ENCODE assay signal across 12 mouse cellular contexts in the genomic region with DNA sequence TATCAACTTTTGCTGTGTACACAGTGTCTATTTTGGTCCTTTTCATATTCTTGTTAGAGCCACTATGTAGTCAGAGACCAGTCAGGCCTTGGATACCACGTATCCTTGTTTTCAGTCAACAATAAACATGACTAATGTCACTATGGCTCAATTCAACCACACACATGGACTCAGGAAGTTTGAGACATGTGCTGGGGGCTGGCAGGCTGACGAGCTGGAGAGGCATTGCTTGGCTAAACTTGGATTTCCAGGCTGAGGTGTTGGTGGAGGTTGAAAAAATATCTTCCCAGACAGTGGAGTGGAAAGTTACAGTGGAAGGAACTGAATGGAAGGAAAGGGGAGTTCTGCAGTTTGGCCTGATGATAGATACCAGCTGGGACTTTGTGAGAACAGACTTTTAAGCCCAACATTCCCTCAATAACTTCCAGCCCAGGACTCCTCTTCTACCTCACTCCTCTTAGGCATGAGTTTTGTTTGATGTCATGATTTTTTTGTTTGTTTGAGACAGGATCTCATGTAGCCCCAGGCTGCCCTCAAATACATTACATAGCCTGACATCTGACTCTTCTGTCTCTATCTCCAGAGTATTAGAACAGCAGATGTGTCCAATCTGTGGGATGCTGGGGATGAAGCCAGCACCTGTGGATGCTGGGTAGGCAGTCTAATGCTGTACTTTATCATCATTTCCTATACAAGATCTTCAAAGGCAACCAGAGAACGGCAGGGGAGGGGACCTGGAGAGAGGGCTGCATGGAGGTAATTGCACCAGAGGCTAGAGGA. TPM values are rescaled to one million over a fixed set of nuclear protein-coding genes. Genes with fewer than 3 reads are reported as not detected.
A peak's percentile ranks its signal among the peaks of the same experiment; 100 is the strongest.
DNase-seq lines count a peak whose midpoint lies in the region; ATAC-seq and TF ChIP-seq lines count a peak whose summit lies in the region.
"Had no signal": no experiment of that assay in that cellular context is flagged by ENCODE, and none has a peak within 500 bp of the region (broad histone marks: within the 10 kb centered on the region; RNA-seq: fewer than 3 reads in every experiment).

No protein-coding gene starts in this region.

- H3K4me2 ChIP-seq in forebrain, embryonic 11.5 days (ENCODE audit: low read depth, low read length, severe bottlenecking): no peak overlapping the region
- no peak overlapping the region for H3K4me2 ChIP-seq in forebrain, embryonic 15.5 days (replicated peaks)
- H3K4me2 ChIP-seq in kidney, postnatal 0 days (ENCODE audit: low read length): no peak overlapping the region
- H3K4me2 ChIP-seq: hindbrain, embryonic 15.5 days; liver, embryonic 12.5 days; midbrain, embryonic 12.5 days had no signal

- no peak overlapping the region for H3K9ac ChIP-seq in forebrain, embryonic 11.5 days (ENCODE audit: low read length)
- no peak overlapping the region for H3K9ac ChIP-seq in forebrain, embryonic 15.5 days (replicated peaks)
- no peak overlapping the region for H3K9ac ChIP-seq in kidney, postnatal 0 days (ENCODE audit: low read depth, low read length)
- H3K9ac ChIP-seq: hindbrain, embryonic 15.5 days; liver, embryonic 12.5 days; midbrain, embryonic 12.5 days had no signal

- H3K27me3 ChIP-seq in forebrain, embryonic 11.5 days (ENCODE audit: control insufficient read depth, insufficient read depth, low read length): no peaks in the 10 kb centered on the region
- no peaks in the 10 kb centered on the region for H3K27me3 ChIP-seq in forebrain, embryonic 15.5 days
- H3K27me3 ChIP-seq in kidney, postnatal 0 days (ENCODE audit: insufficient read depth, low read length): no peaks in the 10 kb centered on the region
- H3K27me3 ChIP-seq: hindbrain, embryonic 15.5 days; midbrain, embryonic 12.5 days had no signal

- H3K4me3 ChIP-seq in forebrain, embryonic 11.5 days (ENCODE audit: low read depth, low read length): no peak overlapping the region
- H3K4me3 ChIP-seq in forebrain, embryonic 15.5 days: no peak overlapping the region
- H3K4me3 ChIP-seq in kidney, postnatal 0 days (replicated peaks; ENCODE audit: low read depth, low read length): no peak overlapping the region
- H3K4me3 ChIP-seq: hindbrain, embryonic 15.5 days; liver, embryonic 12.5 days; midbrain, embryonic 12.5 days had no signal

- H3K9me3 ChIP-seq in forebrain, embryonic 11.5 days (ENCODE audit: control insufficient read depth, low read length): no peaks in the 10 kb centered on the region
- no peaks in the 10 kb centered on the region for H3K9me3 ChIP-seq in forebrain, embryonic 15.5 days
- H3K9me3 ChIP-seq in kidney, postnatal 0 days (replicated peaks; ENCODE audit: low read length): no peaks in the 10 kb centered on the region
- H3K9me3 ChIP-seq: hindbrain, embryonic 15.5 days; liver, embryonic 12.5 days; midbrain, embryonic 12.5 days had no signal

- intact Hi-C loops in heart, postnatal 36 days (cut with DNase I): no loop called here

- ATAC-seq in forebrain, embryonic 11.5 days (replicated peaks; ENCODE audit: low FRiP score): no peak
- ATAC-seq in forebrain, embryonic 15.5 days (replicated peaks): no peak
- no peak for ATAC-seq in kidney, postnatal 0 days (replicated peaks; ENCODE audit: low FRiP score, low read depth)
- no peak for ATAC-seq in erythroblast, adult 5-6 weeks (replicated peaks; ENCODE audit: low FRiP score, poor library complexity, severe bottlenecking)
- ATAC-seq: liver, embryonic 12.5 days had no signal

- TF ChIP-seq CTCF in kidney, postnatal 0 days (IDR thresholded peaks at IDR 0.05; ENCODE audit: low read depth): no peak

- H3K36me3 ChIP-seq in forebrain, embryonic 11.5 days (ENCODE audit: control insufficient read depth, insufficient read depth, low read length): no peaks in the 10 kb centered on the region
- H3K36me3 ChIP-seq in forebrain, embryonic 15.5 days: 0 out of 2 replicates have a peak, but pooled peaks cover 4% of the 10 kb centered on the region
- H3K36me3 ChIP-seq in kidney, postnatal 0 days (ENCODE audit: insufficient read depth, low read length): no peaks in the 10 kb centered on the region
- H3K36me3 ChIP-seq: hindbrain, embryonic 15.5 days had no signal

- H3K27ac ChIP-seq in forebrain, embryonic 11.5 days (ENCODE audit: low read depth, low read length): no peak overlapping the region
- no peak overlapping the region for H3K27ac ChIP-seq in forebrain, embryonic 15.5 days (replicated peaks)
- H3K27ac ChIP-seq in kidney, postnatal 0 days: 0 out of 2 replicates have a peak overlapping the region, but pooled peaks have one; percentile 6
- H3K27ac ChIP-seq: hindbrain, embryonic 15.5 days; liver, embryonic 12.5 days; midbrain, embryonic 12.5 days had no signal

- no peaks in the 10 kb centered on the region for H3K4me1 ChIP-seq in forebrain, embryonic 11.5 days (replicated peaks; ENCODE audit: control insufficient read depth, insufficient read depth, low read length)
- H3K4me1 ChIP-seq in forebrain, embryonic 15.5 days: no peaks in the 10 kb centered on the region
- H3K4me1 ChIP-seq in kidney, postnatal 0 days (replicated peaks; ENCODE audit: insufficient read depth, low read length): no peaks in the 10 kb centered on the region
- H3K4me1 ChIP-seq: hindbrain, embryonic 15.5 days; liver, embryonic 12.5 days; midbrain, embryonic 12.5 days had no signal

- WGBS in forebrain, embryonic 11.5 days: 72% methylated on average over 3 of the region's 3 CpGs
- WGBS in forebrain, embryonic 15.5 days: 79% methylated on average over 3 of the region's 3 CpGs
- 43% methylated on average over 3 of the region's 3 CpGs for WGBS in kidney, postnatal 0 days

- peak; percentile 37 for DNase-seq in forebrain, embryonic 11.5 days (ENCODE audit: low spot score)
- peak; percentile 48 for DNase-seq in kidney, postnatal 0 days (ENCODE audit: low spot score)
- DNase-seq in kidney, postnatal 4 days: no peak
- DNase-seq in NIH3T3 (ENCODE audit: low read depth): peak; percentile 70
- peak; percentile 55 to 67 for DNase-seq in heart, postnatal 36 days
- DNase-seq in cerebellum, adult 9-10 months: no peak
- DNase-seq: layer of hippocampus, adult 9-11 months had no signal

RNA-seq across cellular contexts. Expression of gene Kmt2e, which starts 39.7 kb away (rescaled TPM):
- 104 TPM in 2 replicates for polyA plus RNA-seq in forebrain, embryonic 11.5 days (2014; fragmentation: Nextera tagmentation; extraction: Ambion mirVana)
- 198 and 206 TPM in 2 replicates for polyA plus RNA-seq in forebrain, embryonic 15.5 days (2015; fragmentation: Nextera tagmentation; extraction: Ambion mirVana)
- polyA plus RNA-seq in kidney, postnatal 0 days (2015; fragmentation: Nextera tagmentation; extraction: Ambion mirVana): 76.8 and 85.9 TPM in 2 replicates
- 10 to 100 TPM; 50.1 to 51.5 TPM for total RNA-seq in heart, postnatal 36 days (2021)
- total RNA-seq in erythroblast, adult 5-6 weeks (2015; ENCODE audit: low replicate concordance): 54.5 and 85.1 TPM in 2 replicates
- 70.8 and 88.7 TPM in 2 replicates for total RNA-seq in erythroblast, adult 5-6 weeks (2017; ENCODE audit: low replicate concordance)

Comparison
In these comparisons a context has a peak if more than half of its experiments do, and no peak if none do; other contexts are left out.
1. DNase-seq: peak in forebrain, embryonic 11.5 days (single experiment), kidney, postnatal 0 days (single experiment), NIH3T3 (single experiment) and heart, postnatal 36 days (2 of 2); none in kidney, postnatal 4 days (0 of 2) and cerebellum, adult 9-10 months (single experiment).